7 mouse cellular contexts compared by ENCODE assay signal in the genomic region with DNA sequence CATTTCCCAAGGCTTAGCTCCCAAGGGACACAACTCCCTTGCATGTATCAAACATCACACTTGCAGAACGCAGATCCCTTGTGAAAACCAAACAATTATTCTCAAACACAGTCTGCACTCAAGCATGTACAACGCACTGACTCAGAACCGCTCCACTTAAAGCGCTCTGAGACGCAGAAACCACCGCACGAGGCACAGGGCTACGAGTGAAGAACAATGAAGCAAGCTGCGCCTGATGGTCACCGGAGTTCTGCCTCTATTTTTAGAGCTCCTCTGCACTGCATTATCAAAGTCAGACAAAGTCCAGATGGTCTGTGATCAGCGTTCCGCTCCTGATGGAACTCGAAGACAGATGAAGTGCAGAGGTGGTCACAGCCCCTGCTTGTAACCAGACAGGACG. TPM values are rescaled to one million over a fixed set of nuclear protein-coding genes. Genes with fewer than 3 reads are reported as not detected.
DNase-seq lines count a peak whose midpoint lies in the region; ATAC-seq and TF ChIP-seq lines count a peak whose summit lies in the region.

No protein-coding gene starts in this region.

- WGBS in forebrain, postnatal 0 days = 33% methylated on average over 14 of the region's 14 CpGs
- WGBS in intestine, embryonic 16.5 days = 42% methylated on average over 14 of the region's 14 CpGs
- WGBS in stomach, embryonic 16.5 days = 49% methylated on average over 14 of the region's 14 CpGs
- WGBS in liver, postnatal 0 days (ENCODE audit: insufficient replicate concordance) = 52% methylated on average over 14 of the region's 14 CpGs

- H3K9me3 ChIP-seq in forebrain, postnatal 0 days (ENCODE audit: low read length) = no peaks in the 10 kb centered on the region
- H3K9me3 ChIP-seq in intestine, embryonic 16.5 days (ENCODE audit: control insufficient read depth, low read length) = no peaks in the 10 kb centered on the region
- H3K9me3 ChIP-seq in stomach, embryonic 16.5 days (replicated peaks; ENCODE audit: control insufficient read depth, low read length) = no peaks in the 10 kb centered on the region
- H3K9me3 ChIP-seq in liver, postnatal 0 days (ENCODE audit: low read length) = no peaks in the 10 kb centered on the region

- H3K36me3 ChIP-seq in forebrain, postnatal 0 days (ENCODE audit: insufficient read depth) = no peaks in the 10 kb centered on the region
- H3K36me3 ChIP-seq in intestine, embryonic 16.5 days (ENCODE audit: control insufficient read depth, insufficient read depth, low read length) = no peaks in the 10 kb centered on the region
- no peaks in the 10 kb centered on the region for H3K36me3 ChIP-seq in stomach, embryonic 16.5 days (ENCODE audit: control insufficient read depth, insufficient read depth, low read length)
- no peaks in the 10 kb centered on the region; the same call in 1 of the 2 replicates for H3K36me3 ChIP-seq in liver, postnatal 0 days (replicated peaks; ENCODE audit: insufficient read depth, low read length)

- H3K4me1 ChIP-seq in forebrain, postnatal 0 days (ENCODE audit: insufficient read depth) = peaks cover 7% of the 10 kb centered on the region; the same call in 1 of the 2 replicates
- H3K4me1 ChIP-seq in intestine, embryonic 16.5 days (ENCODE audit: control insufficient read depth, insufficient read depth, low read length) = peaks cover 4% of the 10 kb centered on the region
- H3K4me1 ChIP-seq in stomach, embryonic 16.5 days (ENCODE audit: control insufficient read depth, insufficient read depth, low read length) = no peaks in the 10 kb centered on the region
- H3K4me1 ChIP-seq in liver, postnatal 0 days (ENCODE audit: insufficient read depth) = no peaks in the 10 kb centered on the region

- H3K4me2 ChIP-seq in forebrain, postnatal 0 days (ENCODE audit: low read depth) = peak overlapping the region; percentile 39
- H3K4me2 ChIP-seq in intestine, embryonic 16.5 days (ENCODE audit: low read depth, low read length) = peak overlapping the region; percentile 14; the same call in 1 of the 2 replicates
- H3K4me2 ChIP-seq in stomach, embryonic 16.5 days (ENCODE audit: low read depth, low read length) = no peak overlapping the region
- H3K4me2 ChIP-seq in liver, postnatal 0 days (ENCODE audit: low read depth, low read length) = no peak overlapping the region

- peak; percentile 5 to 13 for DNase-seq in right cerebral cortex, adult 2 months (ENCODE audit: low spot score in 2 of 2)
- no peak for DNase-seq in right cerebral cortex, postnatal 4 days
- DNase-seq in forebrain, postnatal 0 days = peak; percentile 57
- no peak for DNase-seq in urinary bladder, adult 18-20 months (ENCODE audit: low spot score in 2 of 2)
- no peak for DNase-seq in liver, postnatal 0 days

- H3K9ac ChIP-seq in forebrain, postnatal 0 days = no peak overlapping the region; the same call in 1 of the 2 replicates
- H3K9ac ChIP-seq in intestine, embryonic 16.5 days (ENCODE audit: low read depth, low read length) = no peak overlapping the region
- H3K9ac ChIP-seq in stomach, embryonic 16.5 days (ENCODE audit: low read length) = no peak overlapping the region
- no peak overlapping the region for H3K9ac ChIP-seq in liver, postnatal 0 days (replicated peaks)

- no peak for TF ChIP-seq EP300 in liver, postnatal 0 days (IDR thresholded peaks at IDR 0.05; ENCODE audit: low read depth)

- H3K4me3 ChIP-seq in forebrain, postnatal 0 days (ENCODE audit: low read depth, low read length) = peak overlapping the region; percentile 21
- H3K4me3 ChIP-seq in intestine, embryonic 16.5 days (ENCODE audit: low read length) = no peak overlapping the region
- H3K4me3 ChIP-seq in stomach, embryonic 16.5 days (replicated peaks; ENCODE audit: low read length) = no peak overlapping the region
- no peak overlapping the region for H3K4me3 ChIP-seq in liver, postnatal 0 days (ENCODE audit: low read depth, low read length)

- H3K27ac ChIP-seq in forebrain, postnatal 0 days (ENCODE audit: low read depth, low read length) = no peak overlapping the region
- no peak overlapping the region for H3K27ac ChIP-seq in intestine, embryonic 16.5 days (ENCODE audit: low read length)
- no peak overlapping the region for H3K27ac ChIP-seq in stomach, embryonic 16.5 days (ENCODE audit: low read length)
- no peak overlapping the region for H3K27ac ChIP-seq in liver, postnatal 0 days (ENCODE audit: low read depth)

- no peak for TF ChIP-seq CTCF in forebrain, postnatal 0 days (IDR thresholded peaks at IDR 0.05; ENCODE audit: low read depth)
- no peak for TF ChIP-seq CTCF in liver, postnatal 0 days (IDR thresholded peaks at IDR 0.05; ENCODE audit: low read depth)

- H3K27me3 ChIP-seq in forebrain, postnatal 0 days (ENCODE audit: insufficient read depth, low read length) = no peaks in the 10 kb centered on the region
- H3K27me3 ChIP-seq in intestine, embryonic 16.5 days (replicated peaks; ENCODE audit: control insufficient read depth, insufficient read depth, low read length) = no peaks in the 10 kb centered on the region
- no peaks in the 10 kb centered on the region for H3K27me3 ChIP-seq in stomach, embryonic 16.5 days (ENCODE audit: control insufficient read depth, insufficient read depth, low read length)
- no peaks in the 10 kb centered on the region for H3K27me3 ChIP-seq in liver, postnatal 0 days (ENCODE audit: insufficient read depth, low read length)

- peak; percentile 71 for ATAC-seq in forebrain, postnatal 0 days
- ATAC-seq in intestine, embryonic 16.5 days = peak; percentile 48
- ATAC-seq in stomach, embryonic 16.5 days (ENCODE audit: insufficient read depth, low FRiP score) = peak; percentile 53; the same call in 1 of the 2 replicates
- no peak for ATAC-seq in liver, postnatal 0 days

RNA-seq across cellular contexts. Expression of gene Antxr2, which starts 50.4 kb away (rescaled TPM):
- total RNA-seq in forebrain, postnatal 0 days (2014; rRNA removed) = 3.4 and 5.1 TPM in 2 replicates
- 1.2 and 1.9 TPM in 2 replicates for polyA plus RNA-seq in forebrain, postnatal 0 days (2015; fragmentation: Nextera tagmentation; extraction: Ambion mirVana)
- 19.7 and 21.3 TPM in 2 replicates for polyA plus RNA-seq in intestine, embryonic 16.5 days (2015; fragmentation: Nextera tagmentation; extraction: Ambion mirVana)
- polyA plus RNA-seq in stomach, embryonic 16.5 days (2015; fragmentation: Nextera tagmentation; extraction: Ambion mirVana) = 19.4 and 22.9 TPM in 2 replicates
- 4.6 and 5.8 TPM in 2 replicates for polyA plus RNA-seq in liver, postnatal 0 days (2015; fragmentation: Nextera tagmentation; extraction: Ambion mirVana)

Comparison
In these comparisons a context has a peak if more than half of its experiments do, and no peak if none do; other contexts are left out.
1. DNase-seq: peak in right cerebral cortex, adult 2 months (2 of 2) and forebrain, postnatal 0 days (single experiment); none in right cerebral cortex, postnatal 4 days (single experiment), urinary bladder, adult 18-20 months (0 of 2) and liver, postnatal 0 days (single experiment).
2. H3K4me2 ChIP-seq: peak in forebrain, postnatal 0 days (single experiment) and intestine, embryonic 16.5 days (single experiment); none in stomach, embryonic 16.5 days (single experiment) and liver, postnatal 0 days (single experiment).